Mouse (Mus musculus): ENCODE results near the gene Gm867.

GRCm38 (mm10) chr10:75934991-75935390 lies 5.5 kb downstream of the Gm867 start:
- TF ChIP-seq GATA1 (IDR thresholded peaks at IDR 0.05; ENCODE audit: borderline replicate concordance, low read length) (no peak), FLI1 (IDR thresholded peaks at IDR 0.05; ENCODE audit: low read length) (no peak)

Data from megakaryocyte, embryonic 14.5 days (primary cell).